Mouse (Mus musculus): ENCODE data around the gene Mid2. TPM values are rescaled to one million over a fixed set of nuclear protein-coding genes. Genes with fewer than 3 reads are reported as not detected.

Mid2 gene
- polyA plus RNA-seq, 1 experiment from 2014 or later = 4.1 TPM

Other genes with a start within 250 kb of the Mid2 start
- gene Prps1, start 208.0 kb upstream of the Mid2 start, polyA plus RNA-seq (2015; fragmentation: Nextera tagmentation; extraction: Ambion mirVana) = 30.6 and 32.0 TPM in 2 replicates
- gene Tsc22d3, start 63.9 kb upstream of the Mid2 start, polyA plus RNA-seq (2015; fragmentation: Nextera tagmentation; extraction: Ambion mirVana) = 94.0 and 108 TPM in 2 replicates
- not detected in 2 replicates for gene Tex13b, start 148.8 kb downstream of the Mid2 start, polyA plus RNA-seq (2015; fragmentation: Nextera tagmentation; extraction: Ambion mirVana)
- 46.8 and 67.5 TPM in 2 replicates for gene Vsig1, start 243.0 kb downstream of the Mid2 start, polyA plus RNA-seq (2015; fragmentation: Nextera tagmentation; extraction: Ambion mirVana)

Measured in stomach, embryonic 16.5 days (tissue).